Mouse (Mus musculus): ENCODE measurements around the gene Akt3. TPM values are rescaled to one million over a fixed set of nuclear protein-coding genes. Genes with fewer than 3 reads are reported as not detected.
A peak's percentile ranks its signal among the peaks of the same experiment; 100 is the strongest.

The Akt3 gene
- polyA plus RNA-seq, 1 experiment from 2014 or later, result 3.4 TPM

GRCm38 (mm10) chr1:177051366-177051963 lies 206.5 kb downstream of the Akt3 start:
- Histone ChIP-seq H3K27ac (no peak overlapping the region), H3K9me3 (replicated peaks; ENCODE audit: low read length) (no peaks in the 10 kb centered on the region), H3K36me3 (ENCODE audit: insufficient read depth, low read length) (no peaks in the 10 kb centered on the region), H3K9ac (ENCODE audit: low read depth, low read length) (no peak overlapping the region), H3K4me2 (ENCODE audit: low read length) (no peak overlapping the region), H3K4me1 (replicated peaks; ENCODE audit: insufficient read depth, low read length) (no peaks in the 10 kb centered on the region), H3K27me3 (ENCODE audit: insufficient read depth, low read length) (no peaks in the 10 kb centered on the region), H3K4me3 (replicated peaks; ENCODE audit: low read depth, low read length) (no peak overlapping the region)
- DNase-seq (ENCODE audit: low spot score), result no peak
- TF ChIP-seq CTCF (IDR thresholded peaks at IDR 0.05; ENCODE audit: low read depth), result no peak
- WGBS, result 82% methylated on average over 11 of the region's 11 CpGs
- ATAC-seq (replicated peaks; ENCODE audit: low FRiP score, low read depth), result no peak

GRCm38 (mm10) chr1:177048773-177049172 lies 209.2 kb downstream of the Akt3 start:
- Histone ChIP-seq H3K9me3 (replicated peaks; ENCODE audit: low read length) (no peaks in the 10 kb centered on the region), H3K4me1 (replicated peaks; ENCODE audit: insufficient read depth, low read length) (no peaks in the 10 kb centered on the region), H3K27me3 (ENCODE audit: insufficient read depth, low read length) (no peaks in the 10 kb centered on the region), H3K9ac (ENCODE audit: low read depth, low read length) (no peak overlapping the region), H3K27ac (no peak overlapping the region), H3K36me3 (ENCODE audit: insufficient read depth, low read length) (no peaks in the 10 kb centered on the region), H3K4me3 (replicated peaks; ENCODE audit: low read depth, low read length) (no peak overlapping the region), H3K4me2 (ENCODE audit: low read length) (no peak overlapping the region)
- no peak for ATAC-seq (replicated peaks; ENCODE audit: low FRiP score, low read depth)
- no peak for DNase-seq (ENCODE audit: low spot score)
- 90% methylated on average over 2 of the region's 2 CpGs for WGBS
- no peak for TF ChIP-seq CTCF (IDR thresholded peaks at IDR 0.05; ENCODE audit: low read depth)

GRCm38 (mm10) chr1:177046963-177047362 lies 211.0 kb downstream of the Akt3 start:
- Histone ChIP-seq H3K9ac (ENCODE audit: low read depth, low read length) (no peak overlapping the region), H3K4me1 (replicated peaks; ENCODE audit: insufficient read depth, low read length) (no peaks in the 10 kb centered on the region), H3K27me3 (ENCODE audit: insufficient read depth, low read length) (no peaks in the 10 kb centered on the region), H3K36me3 (ENCODE audit: insufficient read depth, low read length) (no peaks in the 10 kb centered on the region), H3K27ac (no peak overlapping the region), H3K9me3 (replicated peaks; ENCODE audit: low read length) (no peaks in the 10 kb centered on the region), H3K4me3 (replicated peaks; ENCODE audit: low read depth, low read length) (no peak overlapping the region), H3K4me2 (ENCODE audit: low read length) (no peak overlapping the region)
- TF ChIP-seq CTCF (IDR thresholded peaks at IDR 0.05; ENCODE audit: low read depth), result no peak
- no peak for DNase-seq (ENCODE audit: low spot score)
- 80% methylated on average over 2 of the region's 2 CpGs for WGBS
- no peak for ATAC-seq (replicated peaks; ENCODE audit: low FRiP score, low read depth)

GRCm38 (mm10) chr1:177045885-177046284 lies 212.1 kb downstream of the Akt3 start:
- Histone ChIP-seq H3K27me3 (ENCODE audit: insufficient read depth, low read length) (no peaks in the 10 kb centered on the region), H3K9ac (ENCODE audit: low read depth, low read length) (no peak overlapping the region), H3K36me3 (ENCODE audit: insufficient read depth, low read length) (no peaks in the 10 kb centered on the region), H3K4me1 (replicated peaks; ENCODE audit: insufficient read depth, low read length) (no peaks in the 10 kb centered on the region), H3K9me3 (replicated peaks; ENCODE audit: low read length) (no peaks in the 10 kb centered on the region), H3K4me3 (replicated peaks; ENCODE audit: low read depth, low read length) (no peak overlapping the region), H3K4me2 (ENCODE audit: low read length) (no peak overlapping the region), H3K27ac (no peak overlapping the region)
- TF ChIP-seq CTCF (IDR thresholded peaks at IDR 0.05; ENCODE audit: low read depth), result no peak
- peak; percentile 48 for DNase-seq (ENCODE audit: low spot score)
- ATAC-seq (replicated peaks; ENCODE audit: low FRiP score, low read depth), result no peak; the same call in 1 of the 2 replicates

GRCm38 (mm10) chr1:177040058-177040457 lies 217.9 kb downstream of the Akt3 start:
- ATAC-seq (replicated peaks; ENCODE audit: low FRiP score, low read depth), result no peak

GRCm38 (mm10) chr1:177039093-177039674 lies 218.8 kb downstream of the Akt3 start:
- WGBS, result 79% methylated on average over 6 of the region's 6 CpGs
- TF ChIP-seq CTCF (IDR thresholded peaks at IDR 0.05; ENCODE audit: low read depth), result no peak
- no peaks in the 10 kb centered on the region for H3K9me3 ChIP-seq (replicated peaks; ENCODE audit: low read length)
- H3K4me3 ChIP-seq (replicated peaks; ENCODE audit: low read depth, low read length), result no peak overlapping the region
- DNase-seq (ENCODE audit: low spot score), result no peak
- no peaks in the 10 kb centered on the region for H3K4me1 ChIP-seq (replicated peaks; ENCODE audit: insufficient read depth, low read length)
- H3K27me3 ChIP-seq (ENCODE audit: insufficient read depth, low read length), result no peaks in the 10 kb centered on the region
- no peak overlapping the region for H3K9ac ChIP-seq (ENCODE audit: low read depth, low read length)
- ATAC-seq (replicated peaks; ENCODE audit: low FRiP score, low read depth), result no peak
- H3K36me3 ChIP-seq (ENCODE audit: insufficient read depth, low read length), result no peaks in the 10 kb centered on the region
- H3K27ac ChIP-seq, result no peak overlapping the region
- H3K4me2 ChIP-seq (ENCODE audit: low read length), result no peak overlapping the region

More at GRCm38 (mm10) chr1:177040058-177040457, 217.9 kb downstream of the Akt3 start:
- no peak overlapping the region for H3K27ac ChIP-seq
- H3K27me3 ChIP-seq (ENCODE audit: insufficient read depth, low read length), result no peaks in the 10 kb centered on the region
- no peak overlapping the region for H3K4me2 ChIP-seq (ENCODE audit: low read length)
- DNase-seq (ENCODE audit: low spot score), result no peak
- H3K9me3 ChIP-seq (replicated peaks; ENCODE audit: low read length), result no peaks in the 10 kb centered on the region
- H3K4me3 ChIP-seq (replicated peaks; ENCODE audit: low read depth, low read length), result no peak overlapping the region
- no peak for TF ChIP-seq CTCF (IDR thresholded peaks at IDR 0.05; ENCODE audit: low read depth)
- no peaks in the 10 kb centered on the region for H3K4me1 ChIP-seq (replicated peaks; ENCODE audit: insufficient read depth, low read length)
- H3K9ac ChIP-seq (ENCODE audit: low read depth, low read length), result no peak overlapping the region
- no peaks in the 10 kb centered on the region for H3K36me3 ChIP-seq (ENCODE audit: insufficient read depth, low read length)
- WGBS, result 57% methylated on average over 4 of the region's 4 CpGs

All from kidney, postnatal 0 days (tissue).